Mouse (Mus musculus): ENCODE data around the gene Ttc28.

Ttc28 gene

DNA sequence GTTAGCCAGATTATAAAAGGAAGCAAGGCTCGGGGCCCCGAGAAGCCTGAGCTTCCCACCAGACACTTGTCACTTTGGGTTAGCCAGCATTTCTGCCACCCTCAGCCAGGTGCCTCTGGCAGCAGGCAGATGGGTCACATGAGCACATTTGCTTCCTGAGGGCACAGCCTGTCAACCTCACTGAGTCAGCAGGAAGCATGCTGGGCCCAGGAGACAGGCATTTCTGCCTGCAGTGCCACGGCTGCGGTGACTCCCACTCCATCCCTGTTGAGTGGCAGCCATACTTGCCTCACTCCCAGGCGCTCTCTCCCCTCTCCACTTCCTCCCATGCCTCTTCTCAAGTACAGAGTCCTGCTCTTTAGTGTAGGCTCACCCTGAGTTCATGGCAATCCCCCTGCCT lies 395.3 kb downstream of the Ttc28 start:
- DNase-seq (ENCODE audit: low spot score in 2 of 2): no peak

DNA sequence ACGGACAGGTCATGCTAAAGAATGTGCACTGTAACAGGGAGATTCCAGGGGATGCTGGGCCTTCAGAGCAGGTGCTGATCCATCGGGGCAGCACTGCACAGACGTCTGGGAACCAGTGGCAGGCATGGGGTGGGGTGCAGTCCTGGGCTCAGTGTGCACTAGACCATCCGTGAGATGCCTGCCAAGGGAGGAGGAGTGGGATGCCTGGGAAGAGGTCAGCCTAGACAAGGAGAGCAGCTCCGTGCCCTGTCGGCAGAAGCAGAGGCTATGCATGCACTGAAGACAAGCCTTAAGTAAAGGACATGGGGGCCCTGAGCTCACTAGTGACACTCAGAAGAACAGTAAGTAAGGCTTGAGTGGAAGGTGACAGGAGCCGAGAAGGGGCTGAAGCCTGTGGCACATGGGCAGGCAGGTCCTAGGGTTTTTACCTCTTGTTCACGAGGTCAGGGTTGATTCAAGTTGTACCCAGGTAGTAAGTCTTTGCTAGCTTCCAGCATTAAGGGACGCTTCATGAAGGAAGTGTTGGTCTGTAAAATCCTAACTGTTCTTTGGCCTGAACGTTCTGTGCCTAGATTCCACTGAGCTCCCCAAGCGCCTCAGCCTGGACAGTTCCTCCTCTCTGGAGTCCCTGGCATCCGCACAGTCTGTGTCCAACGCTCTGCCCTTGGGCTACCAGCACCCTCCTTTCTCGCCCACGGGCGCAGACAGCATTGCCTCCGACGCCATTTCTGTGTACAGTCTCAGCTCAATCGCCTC lies 405.0 kb downstream of the Ttc28 start:
- DNase-seq (ENCODE audit: low spot score in 2 of 2): no peak

DNA sequence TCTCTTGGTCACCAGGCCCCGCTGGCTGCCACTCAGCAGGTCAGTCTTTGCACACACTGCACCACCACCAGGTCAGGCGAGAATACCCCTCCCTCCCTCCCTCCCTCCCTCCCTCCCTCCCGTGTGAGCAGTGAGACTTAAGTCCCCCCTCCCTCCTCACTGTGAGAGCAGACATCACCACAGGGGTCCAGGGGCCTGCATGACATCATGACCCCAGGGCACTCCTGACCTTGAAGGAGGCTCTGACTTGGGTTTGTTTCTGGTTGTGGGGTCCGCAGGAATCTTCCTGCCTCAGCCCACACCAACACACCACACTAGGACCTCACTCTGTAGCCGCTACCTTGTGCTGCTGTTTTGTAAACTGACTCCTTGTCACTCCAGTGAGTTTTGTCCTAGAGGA lies 408.0 kb downstream of the Ttc28 start:
- no peak for DNase-seq (ENCODE audit: low spot score in 2 of 2)

- no peak for DNase-seq (ENCODE audit: low spot score in 2 of 2)
Measured at GRCm38 (mm10) chr5:111288486-111288885, 408.9 kb downstream of the Ttc28 start.

DNA sequence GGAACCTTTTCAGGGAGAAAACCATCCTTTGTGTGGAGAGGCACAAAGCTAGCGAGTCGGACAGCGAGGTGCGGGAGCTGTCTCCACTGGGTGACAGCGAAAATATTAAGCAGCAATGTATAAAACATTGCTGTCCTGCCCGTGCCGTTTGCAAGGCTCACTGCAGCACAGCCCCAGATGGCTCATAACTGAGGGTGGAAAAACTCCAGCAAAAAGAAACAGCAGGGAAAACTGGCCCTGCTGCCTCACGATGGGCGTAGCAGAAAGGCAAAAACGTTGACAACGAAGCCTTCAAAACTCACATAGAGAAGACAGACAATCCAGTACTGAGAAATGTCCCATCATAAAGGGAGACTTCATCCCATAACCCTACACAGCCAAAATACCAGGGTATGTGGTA lies 410.5 kb downstream of the Ttc28 start:
- DNase-seq (ENCODE audit: low spot score in 2 of 2): no peak

GRCm38 (mm10) chr5:111291639-111292038 lies 412.0 kb downstream of the Ttc28 start:
- no peak for DNase-seq (ENCODE audit: low spot score in 2 of 2)

GRCm38 (mm10) chr5:111297801-111298200 lies 418.2 kb downstream of the Ttc28 start:
- no peak for DNase-seq (ENCODE audit: low spot score in 2 of 2)

DNA sequence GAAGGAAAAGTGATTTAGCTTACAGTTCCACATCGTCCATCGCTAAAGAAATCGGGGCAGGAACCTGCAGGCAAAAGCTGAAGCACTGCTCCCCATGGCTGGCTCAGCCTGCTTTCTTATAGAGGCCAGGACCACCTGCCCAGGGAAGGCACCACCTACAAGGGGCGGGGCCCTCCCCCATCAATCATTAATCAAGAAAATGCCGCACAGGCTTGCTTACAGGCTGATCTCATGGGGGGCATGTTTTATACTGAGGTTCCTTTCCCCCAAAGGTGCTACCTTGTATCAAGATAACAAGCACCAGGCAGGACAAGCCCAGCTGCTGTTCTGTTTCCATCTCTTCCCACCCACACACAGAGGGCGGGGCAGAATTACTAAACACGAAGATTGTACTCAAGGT lies 419.1 kb downstream of the Ttc28 start:
- no peak for DNase-seq (ENCODE audit: low spot score in 2 of 2)

DNA sequence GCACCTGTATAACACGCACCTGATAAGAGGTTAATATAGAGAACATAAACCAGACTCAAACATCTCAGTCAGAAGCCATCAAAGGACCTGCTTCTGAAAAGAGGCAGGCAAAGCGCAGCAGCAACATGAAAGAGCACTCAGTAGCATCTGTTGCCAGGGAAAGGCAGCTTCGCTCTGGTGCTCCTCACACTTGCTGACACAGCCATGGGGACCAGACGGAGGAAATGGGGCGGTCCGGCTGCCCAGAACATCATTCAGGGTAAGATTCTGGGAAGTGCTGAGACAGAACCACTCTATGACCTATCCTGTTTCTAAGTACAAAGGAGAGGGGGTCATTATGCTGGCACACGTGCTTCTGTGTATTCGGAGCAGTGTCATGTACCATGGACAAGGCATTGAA lies 421.2 kb downstream of the Ttc28 start:
- DNase-seq (ENCODE audit: low spot score in 2 of 2): no peak

DNA sequence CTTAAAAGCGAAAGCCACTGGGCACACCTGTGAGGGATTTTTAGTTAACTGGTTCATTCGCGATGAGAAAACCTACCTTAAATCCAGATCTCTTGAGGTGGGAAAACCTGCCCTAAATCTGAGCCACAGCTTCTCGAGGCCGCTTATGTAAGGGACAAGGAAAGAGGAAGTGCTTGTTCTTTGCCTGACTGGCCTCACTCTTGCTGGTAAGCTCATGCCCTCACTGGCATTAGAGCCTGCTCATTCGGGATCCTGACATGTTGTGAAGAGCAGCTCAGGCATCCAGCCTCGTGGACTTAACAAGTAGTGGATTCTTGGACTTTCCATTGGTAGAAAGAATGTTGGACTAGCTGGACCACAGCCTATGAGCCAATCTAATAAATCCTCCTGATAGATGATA lies 422.1 kb downstream of the Ttc28 start:
- no peak for DNase-seq (ENCODE audit: low spot score in 2 of 2)

DNA sequence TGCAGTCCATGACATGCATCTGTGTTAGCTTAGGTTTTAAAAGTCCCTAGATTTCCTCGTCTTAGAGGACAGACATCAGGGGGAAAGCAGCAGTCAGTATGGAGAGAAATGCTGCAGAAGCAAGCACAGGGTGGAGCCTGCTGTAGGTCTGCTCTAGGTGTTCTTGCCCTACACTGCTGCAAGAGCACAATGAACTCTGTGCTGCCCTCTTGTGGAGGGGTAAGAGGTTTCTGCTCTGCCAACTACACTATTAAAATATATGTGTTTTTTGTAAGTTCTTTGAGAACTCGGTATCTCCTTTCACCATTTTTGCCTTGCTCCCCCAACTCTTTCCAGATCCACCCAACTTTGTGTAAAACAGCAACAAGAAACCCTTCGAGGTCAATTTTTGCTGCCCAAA lies 425.1 kb downstream of the Ttc28 start:
- DNase-seq (ENCODE audit: low spot score in 2 of 2): no peak

DNA sequence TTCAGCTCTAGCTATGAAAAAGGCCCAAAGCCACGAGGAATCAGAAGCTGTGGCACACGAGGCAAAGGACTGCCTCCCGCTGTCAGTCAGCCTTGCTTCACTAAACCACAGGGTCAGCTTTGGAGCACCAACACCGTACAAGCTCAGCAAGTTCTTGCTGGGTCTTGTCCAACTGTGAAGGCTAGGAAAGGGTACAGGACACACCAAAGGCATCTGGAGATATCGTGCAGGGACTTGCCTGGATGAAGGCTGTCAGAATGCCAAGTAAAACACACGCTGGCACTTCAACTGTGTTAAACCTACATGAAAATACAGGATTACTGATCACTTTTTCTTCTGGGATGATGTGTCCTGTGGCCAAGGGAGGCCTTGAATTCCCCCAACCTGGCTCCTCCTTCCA lies 430.6 kb downstream of the Ttc28 start:
- no peak for DNase-seq (ENCODE audit: low spot score in 2 of 2)

DNA sequence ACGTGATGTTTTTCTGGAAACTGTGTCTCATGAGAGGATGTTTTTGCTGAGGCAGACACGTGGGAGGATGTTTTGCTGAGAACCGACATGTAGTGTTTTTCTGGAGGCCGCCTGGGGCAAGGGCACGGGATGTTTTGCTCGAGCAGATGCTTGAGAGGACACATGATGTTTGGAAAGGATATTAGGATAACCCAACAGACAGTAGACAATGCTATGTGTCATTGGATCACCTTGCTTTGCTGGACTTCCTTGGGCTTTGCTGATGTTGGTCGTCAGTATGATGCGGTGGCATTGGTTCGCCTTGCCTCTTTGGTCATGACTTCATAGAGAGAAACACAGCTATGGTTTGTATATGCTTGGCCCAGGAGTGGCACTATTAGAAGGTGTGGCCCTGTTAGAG lies 434.2 kb downstream of the Ttc28 start:
- DNase-seq (ENCODE audit: low spot score in 2 of 2): no peak

- DNase-seq (ENCODE audit: low spot score in 2 of 2): no peak
Measured at GRCm38 (mm10) chr5:111315061-111315460, 435.5 kb downstream of the Ttc28 start.

GRCm38 (mm10) chr5:111317526-111317925 lies 437.9 kb downstream of the Ttc28 start:
- no peak for DNase-seq (ENCODE audit: low spot score in 2 of 2)

GRCm38 (mm10) chr5:111318946-111319345 lies 439.3 kb downstream of the Ttc28 start:
- no peak for DNase-seq (ENCODE audit: low spot score in 2 of 2)

GRCm38 (mm10) chr5:111325813-111326212 lies 446.2 kb downstream of the Ttc28 start:
- no peak for DNase-seq (ENCODE audit: low spot score in 2 of 2)

- DNase-seq (ENCODE audit: low spot score in 2 of 2): no peak
Measured at GRCm38 (mm10) chr5:111327420-111327819, 447.8 kb downstream of the Ttc28 start.

GRCm38 (mm10) chr5:111329782-111330416 lies 450.3 kb downstream of the Ttc28 start:
- no peak for DNase-seq (ENCODE audit: low spot score in 2 of 2)

DNA sequence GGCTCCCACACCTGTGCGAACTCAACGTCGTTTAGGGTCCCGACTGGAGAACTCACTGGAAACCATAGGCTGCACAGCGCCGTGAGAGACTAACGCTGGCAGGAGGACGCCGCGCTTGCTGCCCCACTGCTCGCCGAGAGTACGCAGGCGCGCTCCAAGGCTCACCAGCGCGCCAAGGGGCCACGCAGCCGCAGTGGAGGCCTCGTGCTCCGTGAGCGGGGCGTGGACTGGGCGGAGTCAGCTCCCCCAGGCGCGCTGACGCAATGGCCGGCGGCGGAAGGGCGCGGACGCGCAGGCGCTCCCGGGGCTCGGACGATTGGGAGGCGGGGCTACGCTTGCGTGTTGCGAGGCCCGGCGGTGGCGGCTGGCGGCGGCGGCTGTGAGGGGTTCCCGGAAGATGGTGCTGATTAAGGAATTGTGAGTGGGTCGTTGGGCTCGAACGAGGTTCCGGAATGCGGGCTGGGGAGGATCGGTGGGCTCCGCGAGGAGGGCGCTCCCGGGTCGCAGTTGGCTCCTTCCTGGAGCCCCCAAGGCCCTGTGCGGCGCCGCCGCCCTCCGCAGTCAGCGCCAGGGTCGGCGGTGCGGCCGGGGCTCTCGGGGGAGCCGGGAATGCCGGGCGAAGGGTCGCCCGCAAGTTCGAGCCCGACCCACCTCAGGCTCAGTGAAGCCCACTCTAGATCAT lies 451.0 kb downstream of the Ttc28 start, which contains the start of gene Pitpnb:
Pitpnb (plus strand) TSS at position 347 of the 682 bp plus-strand sequence.
- peak; percentile 98 to 99 for DNase-seq (ENCODE audit: low spot score in 2 of 2)

DNA sequence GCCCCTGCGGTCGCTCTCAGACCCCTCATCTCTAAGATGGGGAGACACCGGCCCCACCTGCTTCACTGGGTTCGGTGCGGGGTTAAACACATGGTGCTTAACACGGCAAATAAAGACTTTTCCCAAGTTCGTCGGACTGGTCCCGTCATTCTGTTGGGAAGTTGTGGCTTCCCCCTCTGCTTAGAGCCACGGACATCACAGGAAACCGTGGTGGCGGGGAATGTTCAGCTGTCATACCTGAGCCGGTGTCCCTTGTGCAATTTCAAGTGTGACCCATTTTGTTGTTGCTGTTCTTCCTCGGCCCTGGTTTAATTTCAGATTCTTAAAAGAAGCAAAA lies 451.5 kb downstream of the Ttc28 start:
- DNase-seq (ENCODE audit: low spot score in 2 of 2): no peak

- no peak for DNase-seq (ENCODE audit: low spot score in 2 of 2)
Measured at GRCm38 (mm10) chr5:111335939-111336691, 456.5 kb downstream of the Ttc28 start.

Data from natural killer cell, adult 2 months (primary cell).